Mouse (Mus musculus) forebrain, embryonic 16.5 days (tissue): ENCODE measurements around the gene Fras1. TPM values are rescaled to one million over a fixed set of nuclear protein-coding genes. Genes with fewer than 3 reads are reported as not detected.
A peak's percentile ranks its signal among the peaks of the same experiment; 100 is the strongest.

Experiments
- ATAC-seq: fragments of 200-750 bp; cut with Nextera tagmentation; 2 replicates; pipeline ENCODE4 v1.8.0; 2017; ENCODE audit warnings: mild to moderate bottlenecking, moderate library complexity
- H3K27ac ChIP-seq: fragments of 300-500 bp; sonication (generic); 2 replicates; pipeline ENCODE4 v1.5.1; 2014; ENCODE audit warnings: low read length, control low read depth
- H3K27me3 ChIP-seq: fragments of 300-500 bp; sonication (generic); replicated peaks from 2 replicates; pipeline ENCODE4 v1.6.1; 2014; ENCODE audit warnings: low read length; ENCODE audit not compliant: control insufficient read depth, insufficient read depth
- H3K36me3 ChIP-seq: fragments of 300-500 bp; sonication (generic); 2 replicates; pipeline ENCODE4 v1.6.1; 2014; ENCODE audit not compliant: control insufficient read depth, insufficient read depth
- H3K4me1 ChIP-seq: fragments of 300-500 bp; sonication (generic); replicated peaks from 2 replicates; pipeline ENCODE4 v1.6.1; 2014; ENCODE audit warnings: low read length; ENCODE audit not compliant: control insufficient read depth, insufficient read depth
- H3K4me2 ChIP-seq: fragments of 300-500 bp; sonication (generic); 2 replicates; pipeline ENCODE4 v1.6.1; 2014; ENCODE audit warnings: mild to moderate bottlenecking, low read length, control low read depth
- H3K4me3 ChIP-seq: fragments of 300-500 bp; sonication (generic); replicated peaks from 2 replicates; pipeline ENCODE4 v1.5.1; 2014; ENCODE audit warnings: mild to moderate bottlenecking, low read length, control low read depth
- H3K9ac ChIP-seq: fragments of 300-500 bp; sonication (generic); replicated peaks from 2 replicates; pipeline ENCODE4 v1.6.1; 2014; ENCODE audit warnings: low read depth, low read length, control low read depth
- H3K9me3 ChIP-seq: fragments of 300-500 bp; sonication (generic); 2 replicates; pipeline ENCODE4 v1.6.1; 2016; ENCODE audit warnings: low read length; ENCODE audit not compliant: control insufficient read depth
- WGBS: fragments of 180-500 bp; shearing (Covaris S2); extraction: QIAGEN DNeasy Blood & Tissue Kit; methylation state at CpG from one replicate; pipeline ENCODE4 v1.1.7; 2014; 5-methylcytosine and 5-hydroxymethylcytosine counted together
- polyA plus RNA-seq: library from polyadenylated mRNA; unstranded; fragments of >200 nt; fragmentation: Nextera tagmentation; extraction: Ambion mirVana; gene quantifications from 2 replicates; pipeline ENCODE4 v1.2.1, GENCODE M21; 2015

Gene Fras1
- 2.8 and 3.4 TPM in 2 replicates for polyA plus RNA-seq

GRCm38 (mm10) chr5:96373567-96373985 is at the start of gene Fras1:
Gene Fras1, plus strand, starts transcription at chr5:96373955.
- no peak; the same call in 1 of the 2 replicates for ATAC-seq

GRCm38 (mm10) chr5:96331048-96331737 is 42.6 kb upstream of the Fras1 start:
- Histone ChIP-seq H3K9ac (no peak overlapping the region), H3K4me1 (no peaks in the 10 kb centered on the region), H3K4me2 (no peak overlapping the region), H3K4me3 (no peak overlapping the region), H3K27me3 (no peaks in the 10 kb centered on the region), H3K36me3 (no peaks in the 10 kb centered on the region), H3K27ac (no peak overlapping the region), H3K9me3 (peaks cover 2% of the 10 kb centered on the region; the same call in 1 of the 2 replicates)
- WGBS, result 89% methylated on average over 25 of the region's 25 CpGs
- no peak for ATAC-seq

More at GRCm38 (mm10) chr5:96373567-96373985, at the start of gene Fras1:
- Histone ChIP-seq H3K9ac (peak within 1 kb of the TSS; percentile 66), H3K9me3 (no peaks in the 10 kb centered on the region), H3K36me3 (no peaks in the 10 kb centered on the region), H3K27ac (peak within 1 kb of the TSS; percentile 60), H3K4me2 (peak within 1 kb of the TSS; percentile 99), H3K4me3 (peak within 1 kb of the TSS; percentile 71), H3K27me3 (peaks cover 2% of the 10 kb centered on the region; the same call in 1 of the 2 replicates), H3K4me1 (peaks cover 18% of the 10 kb centered on the region)
- under 1% methylated on average over 16 of the region's 16 CpGs for WGBS

GRCm38 (mm10) chr5:96331738-96332070 is 42.1 kb upstream of the Fras1 start:
- Histone ChIP-seq H3K4me1 (no peaks in the 10 kb centered on the region), H3K4me3 (no peak overlapping the region), H3K27me3 (no peaks in the 10 kb centered on the region), H3K9ac (no peak overlapping the region), H3K27ac (no peak overlapping the region), H3K4me2 (no peak overlapping the region), H3K36me3 (no peaks in the 10 kb centered on the region), H3K9me3 (peaks cover 2% of the 10 kb centered on the region; the same call in 1 of the 2 replicates)
- WGBS, result 83% methylated on average over 5 of the region's 5 CpGs
- ATAC-seq, result no peak

- H3K4me1 ChIP-seq, result no peaks in the 10 kb centered on the region
- H3K27me3 ChIP-seq, result no peaks in the 10 kb centered on the region
- H3K27ac ChIP-seq, result no peak overlapping the region
- 71% methylated on average over 3 of the region's 3 CpGs for WGBS
- H3K36me3 ChIP-seq, result no peaks in the 10 kb centered on the region
- no peak for ATAC-seq
- H3K9ac ChIP-seq, result no peak overlapping the region
- no peak overlapping the region for H3K4me3 ChIP-seq
- H3K9me3 ChIP-seq, result peaks cover 2% of the 10 kb centered on the region; the same call in 1 of the 2 replicates
- no peak overlapping the region for H3K4me2 ChIP-seq
Measured at GRCm38 (mm10) chr5:96333963-96334362, 39.8 kb upstream of the Fras1 start.

- Histone ChIP-seq H3K36me3 (no peaks in the 10 kb centered on the region), H3K4me3 (no peak overlapping the region), H3K9me3 (no peaks in the 10 kb centered on the region), H3K4me2 (no peak overlapping the region), H3K27ac (no peak overlapping the region), H3K9ac (no peak overlapping the region), H3K27me3 (no peaks in the 10 kb centered on the region), H3K4me1 (no peaks in the 10 kb centered on the region)
- ATAC-seq, result no peak
- 85% methylated on average over 6 of the region's 6 CpGs for WGBS
Measured at GRCm38 (mm10) chr5:96340564-96340963, 33.2 kb upstream of the Fras1 start.

- H3K4me2 ChIP-seq, result no peak overlapping the region
- H3K4me3 ChIP-seq, result no peak overlapping the region
- no peaks in the 10 kb centered on the region for H3K9me3 ChIP-seq
- no peak for ATAC-seq
- H3K4me1 ChIP-seq, result no peaks in the 10 kb centered on the region
- H3K27me3 ChIP-seq, result no peaks in the 10 kb centered on the region
- WGBS, result 68% methylated on average over 2 of the region's 2 CpGs
- no peaks in the 10 kb centered on the region for H3K36me3 ChIP-seq
- H3K9ac ChIP-seq, result no peak overlapping the region
- no peak overlapping the region for H3K27ac ChIP-seq
Measured at GRCm38 (mm10) chr5:96344983-96345382, 28.8 kb upstream of the Fras1 start.

- no peaks in the 10 kb centered on the region for H3K27me3 ChIP-seq
- H3K27ac ChIP-seq, result no peak overlapping the region
- no peak overlapping the region for H3K4me2 ChIP-seq
- no peaks in the 10 kb centered on the region for H3K9me3 ChIP-seq
- no peaks in the 10 kb centered on the region for H3K4me1 ChIP-seq
- H3K4me3 ChIP-seq, result no peak overlapping the region
- H3K36me3 ChIP-seq, result no peaks in the 10 kb centered on the region
- ATAC-seq, result no peak
- H3K9ac ChIP-seq, result no peak overlapping the region
Measured at GRCm38 (mm10) chr5:96351963-96352362, 21.8 kb upstream of the Fras1 start.

GRCm38 (mm10) chr5:96363950-96364349 is 9.8 kb upstream of the Fras1 start:
- Histone ChIP-seq H3K9ac (no peak overlapping the region), H3K27ac (no peak overlapping the region), H3K4me2 (no peak overlapping the region), H3K27me3 (no peaks in the 10 kb centered on the region), H3K36me3 (no peaks in the 10 kb centered on the region), H3K4me3 (no peak overlapping the region), H3K9me3 (no peaks in the 10 kb centered on the region), H3K4me1 (no peaks in the 10 kb centered on the region)
- no peak for ATAC-seq
- 19% methylated on average over 4 of the region's 4 CpGs for WGBS

GRCm38 (mm10) chr5:96365590-96365989 is 8.2 kb upstream of the Fras1 start:
- Histone ChIP-seq H3K4me2 (no peak overlapping the region), H3K36me3 (no peaks in the 10 kb centered on the region), H3K4me3 (no peak overlapping the region), H3K9ac (no peak overlapping the region), H3K27me3 (no peaks in the 10 kb centered on the region; the same call in 1 of the 2 replicates), H3K4me1 (no peaks in the 10 kb centered on the region), H3K9me3 (no peaks in the 10 kb centered on the region), H3K27ac (no peak overlapping the region)
- no peak for ATAC-seq
- WGBS, result 86% methylated on average over 5 of the region's 5 CpGs
